Mouse (Mus musculus) kidney, postnatal 10 days (tissue): ENCODE measurements around the gene Cenpn.
A peak's percentile ranks its signal among the peaks of the same experiment; 100 is the strongest.

Experiments used
- DNase-seq: peaks from one replicate; pipeline ENCODE4 v3.0.0; 2021; ENCODE audit warnings: mixed read lengths

Cenpn gene

DNA sequence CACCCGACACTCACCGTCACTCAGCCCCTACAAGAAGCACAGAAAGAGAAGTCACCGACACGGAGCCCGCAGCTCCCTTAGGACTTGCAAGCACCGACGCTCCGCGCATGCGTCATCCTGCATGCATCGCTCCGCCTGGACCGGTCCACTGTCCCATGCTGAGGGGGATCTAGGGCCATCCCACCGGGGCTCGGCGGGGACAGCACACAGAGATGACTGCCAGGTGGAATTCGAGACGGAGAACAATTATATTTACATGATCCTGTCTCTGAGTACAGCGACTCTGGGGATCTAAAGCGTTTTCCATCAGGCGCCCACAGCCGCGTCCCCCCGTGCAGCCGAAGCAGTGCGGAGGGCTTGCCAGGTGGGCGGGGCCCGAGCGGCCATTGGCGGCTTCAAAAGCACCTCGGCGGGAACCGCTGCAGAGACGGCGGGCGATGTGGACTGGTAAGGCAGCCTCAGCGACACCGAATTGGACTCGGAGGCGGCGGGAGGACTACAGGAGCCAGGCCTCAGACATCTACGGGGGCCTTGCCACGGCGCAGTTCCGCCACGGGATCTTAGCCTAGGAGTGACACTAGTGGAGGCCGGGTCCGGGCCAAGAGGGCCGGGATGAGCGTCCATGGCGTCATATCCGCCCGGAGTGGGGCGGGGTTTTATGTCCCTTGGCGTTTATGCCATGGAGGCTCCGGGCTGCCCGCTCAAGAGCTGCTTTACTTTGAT lies at the start of gene Cenpn, which contains the start of gene Cmc2:
TSS of gene Cenpn (plus strand) at position 394 of the 723 bp plus-strand sequence.
TSS of gene Cmc2 (minus strand) at position 119 of the 723 bp plus-strand sequence.
- DNase-seq = peak; percentile 96

DNA sequence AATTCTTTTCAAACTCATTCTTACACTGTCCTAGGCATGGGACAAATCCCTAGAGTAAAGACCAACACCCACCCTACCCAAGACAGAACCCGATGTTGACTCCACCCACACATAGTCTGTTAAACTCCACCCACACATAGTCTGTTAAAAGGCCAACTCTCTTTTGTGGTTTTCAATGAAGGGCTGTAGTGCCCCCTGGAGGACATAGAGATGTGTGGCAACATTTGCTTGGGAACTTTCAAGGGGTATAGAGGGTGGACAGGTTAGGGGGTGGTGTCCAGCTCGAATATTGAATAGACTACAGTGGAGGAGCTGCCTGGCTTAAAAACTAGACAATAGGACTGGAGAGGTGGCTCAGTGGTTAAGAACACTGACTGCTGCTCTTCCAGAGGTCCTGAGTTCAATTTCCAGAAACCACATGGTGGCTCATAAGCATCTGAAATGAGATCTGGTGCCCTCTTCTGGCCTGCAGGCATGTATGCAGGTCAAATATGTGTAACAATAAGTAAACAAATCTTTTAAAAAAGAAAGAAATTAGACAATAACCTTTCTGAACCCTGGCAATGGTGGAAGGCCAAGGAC lies 48.7 kb upstream of the Cenpn start:
- peak; percentile 35 for DNase-seq

DNA sequence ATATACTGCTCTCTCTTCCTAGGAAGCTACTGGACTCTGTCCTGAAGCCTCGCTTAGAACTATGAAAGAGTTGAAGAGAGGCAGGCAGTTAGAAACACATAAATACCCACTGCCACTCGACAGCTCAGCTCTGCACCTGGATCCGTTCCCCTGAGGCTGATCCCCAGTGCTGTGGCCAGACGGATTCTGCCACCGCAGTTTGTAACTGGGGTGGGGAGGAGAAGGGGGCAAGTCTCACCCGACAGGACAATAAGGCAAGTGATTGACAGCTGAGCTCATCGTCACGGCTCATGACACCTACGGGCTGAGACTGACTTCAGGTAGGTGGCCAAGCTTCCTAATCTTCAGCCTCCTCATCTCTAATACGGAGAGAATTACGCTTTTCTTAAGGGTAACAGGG lies 47.9 kb upstream of the Cenpn start:
- no peak for DNase-seq

- no peak for DNase-seq
These were observed 47.5 kb upstream of the Cenpn start for GRCm38 (mm10) chr8:116873986-116874385.

DNA sequence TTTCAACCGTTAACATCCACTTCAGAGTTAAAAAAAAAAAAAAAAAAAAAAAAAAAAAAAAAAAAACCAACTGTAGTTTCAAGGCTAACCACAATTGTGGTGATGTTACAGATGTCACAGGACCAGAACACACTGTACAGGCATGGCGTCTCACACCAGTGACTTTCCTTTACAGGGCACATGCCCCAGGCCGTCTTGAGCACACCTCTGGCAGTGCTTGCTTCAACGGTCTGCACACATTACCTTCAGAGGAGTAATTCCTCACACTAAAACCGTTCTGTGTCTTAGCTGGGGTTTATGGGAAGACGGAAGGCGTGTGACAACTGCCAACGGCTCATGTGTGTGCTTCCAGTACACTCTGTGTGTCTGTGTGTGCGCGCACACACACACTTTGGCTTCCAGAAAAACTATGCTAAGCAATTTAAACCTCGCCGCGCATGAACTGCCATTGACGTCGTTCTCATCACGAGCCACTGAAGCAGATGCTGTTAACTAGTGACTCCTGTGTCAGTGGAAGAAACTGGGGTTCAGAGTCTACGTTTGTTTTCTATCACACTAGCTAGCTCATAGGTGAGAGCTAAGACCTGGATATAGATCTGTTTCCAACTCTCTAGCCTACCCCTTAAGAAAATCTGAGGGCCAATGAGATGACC lies 45.6 kb upstream of the Cenpn start:
- no peak for DNase-seq

GRCm38 (mm10) chr8:116881396-116881795 lies 40.1 kb upstream of the Cenpn start:
- no peak for DNase-seq

GRCm38 (mm10) chr8:116887813-116888212 lies 33.7 kb upstream of the Cenpn start:
- no peak for DNase-seq

DNA sequence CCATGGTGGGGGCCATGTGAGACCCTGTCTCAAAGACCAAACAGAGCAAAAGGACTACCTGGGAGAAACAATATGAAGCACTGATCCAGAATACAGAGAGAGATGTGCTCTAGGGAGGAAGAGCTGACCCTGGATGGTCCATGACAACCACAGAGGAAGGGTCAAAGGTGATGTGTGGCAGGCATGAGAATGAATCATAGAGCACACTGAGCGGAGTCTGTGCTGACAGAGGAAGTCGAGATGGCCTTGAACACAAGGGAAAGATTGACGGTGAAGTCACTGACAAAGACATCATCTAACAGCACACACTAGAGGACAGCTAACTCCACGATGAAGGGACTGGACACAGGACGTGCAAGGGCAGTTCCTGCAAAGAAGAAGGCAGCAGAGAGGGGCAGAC lies 30.1 kb upstream of the Cenpn start:
- no peak for DNase-seq

DNA sequence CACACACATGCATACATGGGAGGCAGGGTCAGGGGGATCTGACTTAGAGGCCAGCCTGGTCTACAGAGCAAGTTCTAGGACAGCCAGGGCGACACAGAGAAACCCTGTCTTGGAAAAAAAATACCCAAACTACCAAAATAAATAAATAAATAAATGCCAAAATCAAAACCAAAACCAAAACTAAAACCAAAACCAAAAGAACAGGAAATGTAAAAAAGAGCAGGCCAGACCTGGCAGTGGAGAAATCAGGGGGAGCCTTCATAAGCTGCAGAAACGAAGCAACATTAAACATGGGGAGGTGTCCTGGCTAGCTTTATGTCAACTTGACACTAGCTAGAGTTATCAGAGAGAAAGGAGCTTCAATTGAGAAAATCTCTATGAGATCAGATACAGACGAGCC lies 29.4 kb upstream of the Cenpn start:
- no peak for DNase-seq

DNA sequence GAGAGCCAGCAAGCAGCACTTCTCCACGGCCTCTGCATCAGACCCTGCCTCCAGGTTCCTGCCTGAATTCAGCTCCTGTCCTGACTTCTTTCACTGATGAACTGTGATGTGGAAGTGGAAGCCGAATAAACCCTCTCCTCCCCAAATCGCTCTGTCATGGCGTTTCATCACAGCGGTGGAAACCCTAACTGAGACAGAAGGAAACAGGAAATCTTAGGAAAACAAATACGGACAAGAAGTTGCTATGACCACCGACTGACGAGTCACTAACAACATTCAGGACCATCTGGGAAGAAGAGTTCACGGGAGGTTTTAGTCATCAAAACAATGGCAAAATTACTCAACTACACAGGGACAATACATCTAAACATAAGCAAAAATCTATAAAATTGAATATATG lies 28.9 kb upstream of the Cenpn start:
- no peak for DNase-seq

DNA sequence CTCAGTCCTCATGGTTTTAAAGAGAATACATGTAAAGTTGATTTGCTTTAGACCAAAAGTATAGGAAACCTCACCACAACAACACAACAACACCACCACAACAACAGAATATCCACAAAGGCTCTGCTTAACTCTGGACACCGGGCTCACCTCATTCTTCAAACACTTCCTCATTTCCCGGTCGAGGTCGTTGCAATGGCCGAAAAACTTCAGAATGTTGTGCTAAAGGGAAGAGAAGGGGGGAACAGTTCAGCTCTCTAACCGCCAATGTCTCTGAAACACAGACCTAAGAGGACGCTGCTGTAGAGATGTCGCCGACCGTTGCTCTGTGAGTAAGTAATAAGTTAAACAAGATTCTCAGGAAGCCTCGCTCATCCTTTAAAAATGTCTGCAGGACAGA lies 27.6 kb upstream of the Cenpn start:
- DNase-seq = no peak

DNA sequence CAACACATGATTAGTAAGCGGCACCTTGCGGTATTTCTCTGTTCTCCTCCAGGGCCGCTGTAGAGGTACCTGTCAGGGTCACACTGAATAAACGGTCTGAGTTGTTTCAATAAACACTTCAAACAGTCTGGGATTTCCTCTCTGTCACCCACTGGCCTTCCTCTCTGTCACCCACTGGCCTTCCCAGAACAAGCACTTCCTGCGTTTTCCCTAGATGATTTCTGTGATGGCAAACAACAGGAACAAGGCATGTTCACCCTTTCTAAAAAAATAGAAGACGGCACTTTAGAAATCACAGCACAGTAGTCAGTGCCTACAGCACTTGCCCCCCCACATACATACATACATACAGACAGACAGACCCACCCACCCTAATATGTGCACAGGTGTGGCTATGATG lies 26.0 kb upstream of the Cenpn start:
- DNase-seq = no peak

DNA sequence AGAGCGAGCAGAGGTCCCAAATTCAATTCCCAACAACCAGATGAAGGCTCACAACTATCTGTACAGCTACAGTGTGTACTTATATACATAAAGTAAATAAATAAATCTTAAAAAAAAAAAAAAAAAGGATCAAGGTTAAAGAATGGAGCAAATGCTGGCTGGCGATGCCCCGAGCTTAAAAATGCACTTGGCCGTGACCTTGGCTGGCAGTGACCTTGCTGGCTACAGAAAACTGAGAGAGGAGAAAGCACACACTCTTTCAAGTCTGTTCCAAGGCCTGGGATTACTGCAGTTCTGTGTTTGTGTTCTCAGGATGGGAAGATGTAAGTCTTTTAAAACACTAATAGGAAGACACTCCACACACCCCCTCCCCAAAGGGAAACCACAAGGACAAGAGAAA lies 16.8 kb upstream of the Cenpn start:
- no peak for DNase-seq

DNA sequence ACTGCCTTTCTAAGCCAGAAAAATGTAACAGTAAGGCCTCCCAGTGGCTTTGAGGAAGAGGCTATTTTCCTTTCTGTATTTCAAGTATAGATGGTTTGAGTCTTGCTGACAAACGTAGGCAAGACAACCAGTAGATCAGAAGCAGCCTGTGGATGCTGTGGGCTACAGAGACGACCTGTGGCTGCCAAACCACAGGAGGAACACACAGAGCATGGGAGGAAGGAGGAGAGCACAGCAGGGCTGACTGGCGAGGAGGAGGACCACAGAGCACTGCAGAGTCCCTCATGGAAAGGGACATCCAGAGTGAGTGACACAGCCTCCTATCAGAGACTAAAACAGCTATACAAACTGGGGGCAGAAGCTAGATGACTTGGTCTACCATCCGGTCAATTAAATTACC lies 16.3 kb upstream of the Cenpn start:
- DNase-seq = no peak

DNA sequence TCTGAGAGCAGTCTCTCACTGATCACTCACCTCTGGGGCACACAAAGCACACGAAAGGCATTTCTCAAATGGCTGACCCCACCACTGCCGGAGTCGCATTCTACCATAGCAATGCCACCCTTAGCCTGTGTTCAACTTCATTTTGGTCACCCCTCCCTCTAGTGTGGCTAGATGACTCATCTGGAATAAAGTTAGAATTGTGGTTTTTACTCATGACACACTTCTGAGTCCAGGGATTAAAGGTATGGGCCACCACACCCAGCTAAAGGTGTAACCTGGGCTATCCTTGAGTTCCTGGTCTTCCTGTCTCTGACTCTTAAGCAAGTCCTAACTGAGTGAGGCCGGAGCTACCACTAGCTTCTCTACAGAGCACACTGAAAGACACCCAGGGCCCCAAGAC lies 15.7 kb upstream of the Cenpn start:
- no peak for DNase-seq

GRCm38 (mm10) chr8:116921005-116921336 lies 559 bp upstream of the Cenpn start:
- DNase-seq = no peak

DNA sequence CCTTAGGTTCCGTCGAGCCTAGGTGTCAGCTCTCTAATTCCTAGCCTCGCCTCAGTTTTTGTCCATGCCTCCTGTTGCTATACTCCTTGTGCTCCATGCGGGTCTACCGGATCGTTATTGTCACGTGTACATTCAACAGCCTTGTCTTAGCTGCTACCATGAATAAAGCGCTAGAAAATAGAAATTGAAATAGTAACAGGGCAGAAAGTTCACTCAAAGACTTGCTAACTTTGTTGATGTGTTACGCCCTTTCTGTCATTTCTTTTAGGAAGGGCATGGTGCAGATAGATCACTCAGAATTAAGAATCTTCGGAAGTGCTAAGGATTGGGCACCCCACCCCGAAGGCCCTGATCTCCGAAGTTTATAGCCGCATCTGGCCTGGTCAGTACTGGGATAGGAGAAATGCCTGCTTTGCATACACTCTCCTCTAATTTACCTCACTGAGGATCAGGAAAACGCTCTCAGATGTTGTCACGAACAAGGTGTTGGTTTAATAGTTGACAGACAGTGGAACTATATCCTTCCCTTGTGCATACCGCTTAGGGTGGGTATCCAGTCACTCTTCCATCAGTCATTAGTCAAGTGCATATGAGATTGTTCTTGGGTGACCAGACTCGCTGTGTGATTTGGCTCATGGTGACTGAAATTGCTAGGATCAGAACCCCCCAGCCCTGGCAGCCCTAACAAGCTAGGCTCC lies 679 bp downstream of the Cenpn start:
- DNase-seq = no peak

- DNase-seq = no peak
These were observed 2.0 kb downstream of the Cenpn start for GRCm38 (mm10) chr8:116923526-116923925.

- DNase-seq = peak; percentile 68
These were observed 6.3 kb downstream of the Cenpn start for GRCm38 (mm10) chr8:116927880-116928279.

- no peak for DNase-seq
These were observed 7.1 kb downstream of the Cenpn start for GRCm38 (mm10) chr8:116928588-116928987.

DNA sequence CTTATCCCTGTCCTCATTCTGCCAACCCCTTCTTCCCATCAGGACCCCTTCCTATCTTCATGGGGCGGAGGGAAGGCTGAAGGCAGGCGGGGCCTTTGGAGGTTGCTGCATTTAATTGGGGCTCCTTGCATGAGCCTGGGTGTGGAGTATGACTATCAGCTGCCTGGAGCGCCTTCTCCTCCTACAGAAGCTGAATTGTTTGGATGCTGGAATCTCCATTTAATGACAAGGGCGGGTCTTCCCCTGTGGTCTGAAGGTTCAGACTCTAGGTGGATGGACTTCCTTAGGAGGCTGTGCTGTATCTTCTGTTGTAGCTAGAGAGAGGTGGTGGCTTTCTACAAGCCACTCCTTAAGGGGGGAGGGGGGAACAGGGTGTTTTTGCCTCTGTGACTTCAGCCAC lies 13.4 kb downstream of the Cenpn start:
- DNase-seq = no peak

- no peak for DNase-seq
These were observed 14.0 kb downstream of the Cenpn start for GRCm38 (mm10) chr8:116935506-116935905.

- no peak for DNase-seq
These were observed 20.9 kb downstream of the Cenpn start for GRCm38 (mm10) chr8:116942284-116943058.
